Mouse (Mus musculus) bone marrow, adult 2 months (tissue): Measurements from ENCODE around the gene Gm5861.
"Not testable (repeated sequence)": the region's sequence is repeated elsewhere in the genome, so short reads cannot be mapped to it uniquely, and the experiment has no call there.

Source experiments
- CTCF ChIP-seq: fragments of 200-500 bp; IDR thresholded peaks from 2 replicates; pipeline ENCODE4 v1.5.1; 2011; ENCODE audit warnings: low read length, control low read depth; ENCODE audit not compliant: control insufficient read depth, insufficient read depth
- POLR2A ChIP-seq: fragments of 200-500 bp; IDR thresholded peaks from 2 replicates; pipeline ENCODE4 v1.6.1; 2011; ENCODE audit warnings: low read depth, mild to moderate bottlenecking, control low read depth, low read length, borderline replicate concordance; ENCODE audit not compliant: control insufficient read depth

- TF ChIP-seq POLR2A, CTCF: not testable (repeated sequence)
Observed at GRCm38 (mm10) chr5:11138031-11138430, 44.8 kb upstream of the Gm5861 start.
